Mouse (Mus musculus) limb, embryonic 13.5 days (tissue): Measurements from ENCODE around the gene Sntb2. TPM values are rescaled to one million over a fixed set of nuclear protein-coding genes. Genes with fewer than 3 reads are reported as not detected.
A peak's percentile ranks its signal among the peaks of the same experiment; 100 is the strongest.

ENCODE experiments used
- ATAC-seq: fragments of 200-750 bp; cut with Nextera tagmentation; 2 replicates; pipeline ENCODE4 v1.8.0; 2017; ENCODE audit warnings: low read depth, moderate number of reproducible peaks, moderate TSS enrichment; ENCODE audit not compliant: low FRiP score
- H3K27ac ChIP-seq: fragments of 300-500 bp; sonication (generic); 2 replicates; pipeline ENCODE4 v1.5.1; 2015; ENCODE audit warnings: inconsistent platforms, mild to moderate bottlenecking, moderate library complexity
- H3K27me3 ChIP-seq: fragments of 300-500 bp; sonication (generic); 2 replicates; pipeline ENCODE4 v1.6.1; 2015; ENCODE audit warnings: mild to moderate bottlenecking, inconsistent platforms
- H3K36me3 ChIP-seq: fragments of 300-500 bp; sonication (generic); 2 replicates; pipeline ENCODE4 v1.6.1; 2015; ENCODE audit warnings: inconsistent platforms, mild to moderate bottlenecking, moderate library complexity
- H3K4me1 ChIP-seq: fragments of 300-500 bp; sonication (generic); 2 replicates; pipeline ENCODE4 v1.6.1; 2015; ENCODE audit warnings: inconsistent platforms
- H3K4me2 ChIP-seq: fragments of 300-500 bp; sonication (generic); replicated peaks from 2 replicates; pipeline ENCODE4 v1.6.1; 2015; ENCODE audit warnings: inconsistent platforms, mild to moderate bottlenecking, moderate library complexity
- H3K4me3 ChIP-seq: fragments of 300-500 bp; sonication (generic); 2 replicates; pipeline ENCODE4 v1.5.1; 2015; ENCODE audit warnings: moderate library complexity, mild to moderate bottlenecking, inconsistent platforms
- H3K9ac ChIP-seq: fragments of 300-500 bp; sonication (generic); 2 replicates; pipeline ENCODE4 v1.6.1; 2015; ENCODE audit warnings: mild to moderate bottlenecking, inconsistent platforms
- H3K9me3 ChIP-seq: fragments of 300-500 bp; sonication (generic); 2 replicates; pipeline ENCODE4 v1.6.1; 2016; ENCODE audit warnings: inconsistent platforms
- WGBS: fragments of 180-500 bp; shearing (Covaris S2); methylation state at CpG from one replicate; pipeline ENCODE4 v1.1.7; 2015; 5-methylcytosine and 5-hydroxymethylcytosine counted together
- polyA plus RNA-seq: library from polyadenylated mRNA; unstranded; fragments of >200 nt; fragmentation: Nextera tagmentation; extraction: Ambion mirVana; gene quantifications from 2 replicates; pipeline ENCODE4 v1.2.1, GENCODE M21; 2015

Gene Sntb2
- polyA plus RNA-seq, 1 experiment from 2014 or later = 16.4 TPM

GRCm38 (mm10) chr8:106934226-106934977, 1.1 kb upstream of the Sntb2 start:
- H3K36me3 ChIP-seq = no peaks in the 10 kb centered on the region
- H3K4me2 ChIP-seq = no peak overlapping the region
- WGBS = 77% methylated on average over 16 of the region's 16 CpGs
- no peak for ATAC-seq
- H3K9me3 ChIP-seq = no peaks in the 10 kb centered on the region
- no peak overlapping the region for H3K9ac ChIP-seq
- H3K4me3 ChIP-seq = no peak overlapping the region
- H3K27ac ChIP-seq = no peak overlapping the region
- no peaks in the 10 kb centered on the region for H3K27me3 ChIP-seq
- peaks cover 56% of the 10 kb centered on the region for H3K4me1 ChIP-seq

DNA sequence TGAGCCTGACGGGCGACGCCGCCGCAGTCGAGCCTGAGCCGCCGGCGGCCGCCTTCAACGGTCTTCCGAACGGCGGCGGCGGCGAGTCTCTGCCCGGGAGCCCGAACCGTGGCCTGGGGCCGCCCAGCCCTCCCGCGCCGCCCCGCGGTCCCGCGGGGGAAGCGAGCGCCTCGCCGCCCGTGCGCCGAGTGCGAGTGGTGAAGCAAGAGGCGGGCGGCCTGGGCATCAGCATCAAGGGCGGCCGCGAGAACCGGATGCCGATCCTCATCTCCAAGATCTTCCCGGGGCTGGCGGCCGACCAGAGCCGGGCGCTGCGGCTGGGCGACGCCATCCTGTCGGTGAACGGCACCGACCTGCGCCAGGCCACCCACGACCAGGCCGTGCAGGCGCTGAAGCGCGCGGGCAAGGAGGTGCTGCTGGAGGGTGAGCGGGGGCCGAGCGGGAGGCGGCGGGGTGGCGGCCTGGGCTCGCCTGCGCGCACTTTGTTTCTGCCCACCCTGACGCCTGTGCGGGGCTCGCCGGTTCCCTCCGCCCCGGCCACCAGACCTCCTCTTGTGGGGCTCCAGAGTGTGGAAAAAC, 438 bp downstream of the Sntb2 start:
- peaks cover 45% of the 10 kb centered on the region for H3K4me1 ChIP-seq
- H3K4me3 ChIP-seq = peak overlapping the region; percentile 89
- peak overlapping the region; percentile 91 for H3K27ac ChIP-seq
- WGBS = under 1% methylated on average over 69 of the region's 76 CpGs
- peak; percentile 62 for ATAC-seq
- no peaks in the 10 kb centered on the region for H3K27me3 ChIP-seq
- no peaks in the 10 kb centered on the region for H3K36me3 ChIP-seq
- peak overlapping the region; percentile 90 for H3K4me2 ChIP-seq
- H3K9ac ChIP-seq = peak overlapping the region; percentile 94
- H3K9me3 ChIP-seq = no peaks in the 10 kb centered on the region

- Histone ChIP-seq H3K4me3 (peak overlapping the region; percentile 89), H3K36me3 (no peaks in the 10 kb centered on the region), H3K4me2 (peak overlapping the region; percentile 90), H3K9ac (peak overlapping the region; percentile 94), H3K4me1 (peaks cover 39% of the 10 kb centered on the region), H3K27ac (peak overlapping the region; percentile 91), H3K9me3 (no peaks in the 10 kb centered on the region), H3K27me3 (no peaks in the 10 kb centered on the region)
- under 1% methylated on average over 26 of the region's 26 CpGs for WGBS
- ATAC-seq = peak; percentile 21; the same call in 1 of the 2 replicates
Measured at GRCm38 (mm10) chr8:106936478-106937051, 1.0 kb downstream of the Sntb2 start.

GRCm38 (mm10) chr8:106937081-106937800, 1.7 kb downstream of the Sntb2 start:
- H3K27ac ChIP-seq = no peak overlapping the region
- peak overlapping the region; percentile 94 for H3K9ac ChIP-seq
- H3K9me3 ChIP-seq = no peaks in the 10 kb centered on the region
- H3K4me2 ChIP-seq = peak overlapping the region; percentile 90
- no peaks in the 10 kb centered on the region for H3K36me3 ChIP-seq
- H3K4me3 ChIP-seq = peak overlapping the region; percentile 89
- ATAC-seq = no peak
- WGBS = 14% methylated on average over 14 of the region's 14 CpGs
- H3K27me3 ChIP-seq = no peaks in the 10 kb centered on the region
- peaks cover 33% of the 10 kb centered on the region for H3K4me1 ChIP-seq

DNA sequence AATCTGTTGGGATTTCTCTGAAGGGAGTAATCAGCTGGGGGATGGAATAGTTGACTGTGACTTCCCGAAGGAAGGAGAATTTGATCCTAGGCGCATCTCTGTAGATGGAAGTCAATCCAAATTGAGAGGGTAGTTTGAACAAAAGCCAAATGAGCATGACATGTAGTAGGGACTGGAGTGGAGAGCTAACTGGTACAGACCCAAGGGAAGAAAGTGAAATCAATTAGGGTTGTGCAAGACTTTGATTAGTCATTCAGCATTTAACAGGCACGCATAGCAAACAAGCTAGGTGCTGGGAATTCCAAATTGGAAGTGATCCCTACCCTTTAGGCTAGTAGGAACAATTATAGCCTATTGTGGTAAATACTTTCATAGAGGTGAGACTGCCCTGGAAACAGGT, 6.3 kb downstream of the Sntb2 start:
- Histone ChIP-seq H3K27me3 (no peaks in the 10 kb centered on the region), H3K9ac (no peak overlapping the region), H3K4me3 (no peak overlapping the region), H3K36me3 (no peaks in the 10 kb centered on the region), H3K4me2 (no peak overlapping the region), H3K27ac (no peak overlapping the region), H3K4me1 (peaks cover 31% of the 10 kb centered on the region), H3K9me3 (no peaks in the 10 kb centered on the region)
- ATAC-seq = no peak
- 97% methylated on average over 3 of the region's 3 CpGs for WGBS

GRCm38 (mm10) chr8:106943874-106944418, 8.4 kb downstream of the Sntb2 start:
- Histone ChIP-seq H3K27ac (no peak overlapping the region), H3K36me3 (no peaks in the 10 kb centered on the region), H3K9ac (no peak overlapping the region), H3K27me3 (no peaks in the 10 kb centered on the region), H3K4me3 (no peak overlapping the region), H3K9me3 (no peaks in the 10 kb centered on the region), H3K4me1 (peaks cover 11% of the 10 kb centered on the region), H3K4me2 (no peak overlapping the region)
- no peak for ATAC-seq
- WGBS = 92% methylated on average over 3 of the region's 3 CpGs

DNA sequence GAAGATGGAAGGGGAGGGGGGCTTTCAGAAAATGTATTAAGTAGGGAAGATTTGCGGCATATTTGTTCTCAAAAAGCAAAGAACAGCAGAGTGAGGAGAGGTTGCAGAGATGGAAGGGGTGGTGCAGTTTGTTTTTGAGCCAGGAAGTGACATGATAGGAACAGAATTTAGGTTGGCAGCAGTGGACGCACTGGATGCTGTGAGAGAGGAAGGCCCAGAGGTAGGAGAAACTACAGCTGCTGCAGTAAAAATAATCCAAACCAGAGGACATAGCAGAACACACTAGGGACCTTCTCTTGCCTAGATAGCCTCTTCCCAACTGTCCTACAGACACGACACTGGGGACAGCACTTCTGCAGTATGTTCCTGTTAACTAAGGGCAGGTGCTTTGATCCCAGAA, 9.2 kb downstream of the Sntb2 start:
- ATAC-seq = no peak
- Histone ChIP-seq H3K4me1 (peaks cover 10% of the 10 kb centered on the region), H3K36me3 (no peaks in the 10 kb centered on the region), H3K27ac (no peak overlapping the region), H3K4me2 (no peak overlapping the region), H3K27me3 (no peaks in the 10 kb centered on the region), H3K4me3 (no peak overlapping the region), H3K9me3 (no peaks in the 10 kb centered on the region), H3K9ac (no peak overlapping the region)
- 57% methylated on average over 3 of the region's 3 CpGs for WGBS

GRCm38 (mm10) chr8:106948678-106949243, 13.2 kb downstream of the Sntb2 start:
- no peak for ATAC-seq
- H3K9ac ChIP-seq = no peak overlapping the region
- H3K9me3 ChIP-seq = no peaks in the 10 kb centered on the region
- H3K4me2 ChIP-seq = no peak overlapping the region
- no peak overlapping the region for H3K27ac ChIP-seq
- H3K27me3 ChIP-seq = no peaks in the 10 kb centered on the region
- 0 out of 2 replicates have a peak, but pooled peaks cover 2% of the 10 kb centered on the region for H3K36me3 ChIP-seq
- peaks cover 16% of the 10 kb centered on the region for H3K4me1 ChIP-seq
- WGBS = 80% methylated on average over 3 of the region's 3 CpGs
- H3K4me3 ChIP-seq = no peak overlapping the region

- Histone ChIP-seq H3K4me1 (0 out of 2 replicates have a peak, but pooled peaks cover 6% of the 10 kb centered on the region), H3K27ac (peak overlapping the region; percentile 44; the same call in 1 of the 2 replicates), H3K36me3 (0 out of 2 replicates have a peak, but pooled peaks cover 4% of the 10 kb centered on the region), H3K27me3 (no peaks in the 10 kb centered on the region), H3K4me2 (no peak overlapping the region), H3K9me3 (no peaks in the 10 kb centered on the region), H3K4me3 (no peak overlapping the region), H3K9ac (no peak overlapping the region)
- ATAC-seq = no peak
- 62% methylated on average over 4 of the region's 4 CpGs for WGBS
Measured at GRCm38 (mm10) chr8:106951707-106952106, 16.2 kb downstream of the Sntb2 start.

GRCm38 (mm10) chr8:106953571-106953970, 18.0 kb downstream of the Sntb2 start:
- H3K4me1 ChIP-seq = 0 out of 2 replicates have a peak, but pooled peaks cover 6% of the 10 kb centered on the region
- no peak overlapping the region for H3K4me2 ChIP-seq
- 91% methylated on average over 4 of the region's 4 CpGs for WGBS
- ATAC-seq = no peak
- H3K36me3 ChIP-seq = 0 out of 2 replicates have a peak, but pooled peaks cover 5% of the 10 kb centered on the region
- H3K27me3 ChIP-seq = no peaks in the 10 kb centered on the region
- no peaks in the 10 kb centered on the region for H3K9me3 ChIP-seq
- H3K27ac ChIP-seq = no peak overlapping the region
- no peak overlapping the region for H3K9ac ChIP-seq
- H3K4me3 ChIP-seq = no peak overlapping the region

DNA sequence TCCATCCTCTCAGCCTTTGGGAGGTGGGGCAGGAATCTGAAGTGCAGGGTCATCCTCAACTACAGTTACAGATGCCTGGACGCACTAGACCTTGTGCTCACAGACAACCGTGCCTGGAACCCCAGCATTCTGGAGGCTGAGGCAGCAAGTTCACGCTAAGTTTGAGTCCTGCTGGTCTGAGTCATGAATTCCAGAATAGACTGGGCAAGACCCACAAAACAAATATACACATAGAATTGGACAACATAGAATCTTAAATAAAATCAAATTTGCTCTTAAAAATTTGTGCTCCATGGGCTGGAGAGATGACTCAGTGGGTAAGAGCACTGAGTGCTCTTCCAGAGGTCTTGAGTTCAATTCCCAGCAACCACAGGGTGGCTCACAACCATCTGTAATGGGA, 21.5 kb downstream of the Sntb2 start:
- H3K4me3 ChIP-seq = no peak overlapping the region

More for the DNA sequence above, 21.5 kb downstream of the Sntb2 start:
- H3K36me3 ChIP-seq = 0 out of 2 replicates have a peak, but pooled peaks cover 3% of the 10 kb centered on the region
- no peaks in the 10 kb centered on the region for H3K9me3 ChIP-seq
- no peak overlapping the region for H3K4me2 ChIP-seq
- no peak overlapping the region for H3K9ac ChIP-seq
- no peak overlapping the region for H3K27ac ChIP-seq
- no peaks in the 10 kb centered on the region for H3K4me1 ChIP-seq
- no peak for ATAC-seq
- H3K27me3 ChIP-seq = no peaks in the 10 kb centered on the region
- 94% methylated on average over 3 of the region's 3 CpGs for WGBS
